Mouse (Mus musculus) CH12.LX (cell line): ENCODE results near the gene Adora1. TPM values are rescaled to one million over a fixed set of nuclear protein-coding genes. Genes with fewer than 3 reads are reported as not detected.

ENCODE experiments used
- DNase-seq: peaks from one replicate; pipeline ENCODE4 v3.0.0-alpha.2; 2013; ENCODE audit errors: extremely low read depth
- H3K27ac ChIP-seq: 2 replicates; pipeline ENCODE4 v1.5.1; 2012; ENCODE audit warnings: low read depth, mild to moderate bottlenecking, control low read depth, moderate library complexity; ENCODE audit not compliant: insufficient read depth
- H3K27me3 ChIP-seq: replicated peaks from 2 replicates; pipeline ENCODE3; 2012; ENCODE audit warnings: inconsistent platforms
- H3K36me3 ChIP-seq, 2 experiments: replicated peaks in 1 of 2; 2 replicates each; pipeline versions ENCODE3 to v1.6.1; 2012; ENCODE audit warnings: inconsistent platforms in 1 of 2, low read length in 1 of 2, mild to moderate bottlenecking in 1 of 2, mixed read lengths in 1 of 2, moderate library complexity in 1 of 2; ENCODE audit not compliant: control insufficient read depth in 1 of 2, insufficient read depth in 1 of 2
- H3K4me1 ChIP-seq, 2 experiments: 2 replicates each; pipeline ENCODE4 v1.6.1; 2012; ENCODE audit warnings: inconsistent platforms in 1 of 2, moderate library complexity in 1 of 2; ENCODE audit not compliant: insufficient read depth in 2 of 2, control insufficient read depth in 1 of 2
- H3K4me2 ChIP-seq: 2 replicates; pipeline ENCODE4 v1.6.1; 2012; ENCODE audit warnings: low read depth, mild to moderate bottlenecking, control low read depth; ENCODE audit not compliant: poor library complexity, insufficient read depth, severe bottlenecking
- H3K4me3 ChIP-seq, 3 experiments: fragments of 150-350 bp in 1 of 3; sonication (generic) in 1 of 3; replicated peaks in 1 of 3; 2 replicates each; pipeline versions ENCODE3 to v1.5.1; 2011 to 2012; ENCODE audit warnings: low read depth in 2 of 3, low read length in 2 of 3, mild to moderate bottlenecking in 2 of 3, moderate library complexity in 2 of 3, control low read depth in 1 of 3, improper control_type of control experiment in 1 of 3, inconsistent platforms in 1 of 3, mixed read lengths in 1 of 3; ENCODE audit not compliant: poor library complexity in 1 of 3
- H3K79me2 ChIP-seq: replicated peaks from 2 replicates; pipeline ENCODE4 v1.6.1; 2012; ENCODE audit warnings: mild to moderate bottlenecking, moderate library complexity; ENCODE audit not compliant: control insufficient read depth, poor library complexity, insufficient read depth, severe bottlenecking; ENCODE audit errors: extremely low read depth
- H3K9ac ChIP-seq: 2 replicates; pipeline ENCODE4 v1.6.1; 2012; ENCODE audit warnings: low read depth, mild to moderate bottlenecking, control low read depth, moderate library complexity; ENCODE audit not compliant: insufficient read depth
- H3K9me3 ChIP-seq: replicated peaks from 2 replicates; pipeline ENCODE3; 2012; ENCODE audit warnings: low read length, inconsistent platforms, mixed read lengths
- BHLHE40 ChIP-seq: IDR thresholded peaks from 2 replicates; pipeline ENCODE4 v1.6.1; 2011; ENCODE audit warnings: mild to moderate bottlenecking, low read depth, low read length, improper control_type of control experiment
- CHD2 ChIP-seq: IDR thresholded peaks from 2 replicates; pipeline ENCODE4 v1.6.1; 2011; ENCODE audit warnings: low read length, improper control_type of control experiment
- EP300 ChIP-seq: IDR thresholded peaks from 2 replicates; pipeline ENCODE4 v1.6.1; 2011; ENCODE audit warnings: low read length, improper control_type of control experiment
- ETS1 ChIP-seq: conservative IDR thresholded peaks from 2 replicates; pipeline ENCODE4 v1.6.1; 2012; ENCODE audit warnings: low read depth, mild to moderate bottlenecking, inconsistent platforms, low read length, improper control_type of control experiment, moderate library complexity
- GABPA ChIP-seq: IDR thresholded peaks from 2 replicates; pipeline ENCODE4 v1.6.1; 2012; ENCODE audit warnings: low read depth, low read length, improper control_type of control experiment, inconsistent platforms; ENCODE audit not compliant: insufficient replicate concordance
- JUN ChIP-seq: IDR thresholded peaks from 2 replicates; pipeline ENCODE4 v1.6.1; 2011; ENCODE audit warnings: low read depth, mild to moderate bottlenecking, low read length, improper control_type of control experiment, moderate library complexity; ENCODE audit not compliant: insufficient read depth
- JUND ChIP-seq: conservative IDR thresholded peaks from 2 replicates; pipeline ENCODE4 v1.6.1; 2011; ENCODE audit warnings: low read depth, low read length, improper control_type of control experiment
- KAT2A ChIP-seq: IDR thresholded peaks from 2 replicates; pipeline ENCODE4 v1.6.1; 2012; ENCODE audit warnings: low read length, improper control_type of control experiment, inconsistent platforms; ENCODE audit not compliant: insufficient replicate concordance
- MAFK ChIP-seq: IDR thresholded peaks from 2 replicates; pipeline ENCODE4 v1.6.1; 2011; ENCODE audit warnings: low read length, improper control_type of control experiment; ENCODE audit not compliant: insufficient replicate concordance
- MEF2A ChIP-seq: IDR thresholded peaks from 2 replicates; pipeline ENCODE4 v1.6.1; 2014; ENCODE audit warnings: low read depth, mild to moderate bottlenecking, inconsistent platforms, low read length, improper control_type of control experiment, borderline replicate concordance
- MYC ChIP-seq: IDR thresholded peaks from 2 replicates; pipeline ENCODE4 v1.6.1; 2011; ENCODE audit warnings: low read depth, mild to moderate bottlenecking, improper control_type of control experiment, low read length
- NELFE ChIP-seq: IDR thresholded peaks from 2 replicates; pipeline ENCODE4 v1.6.1; 2011; ENCODE audit warnings: low read depth, low read length, improper control_type of control experiment
- PAX5 ChIP-seq: IDR thresholded peaks from 2 replicates; pipeline ENCODE4 v1.6.1; 2012; ENCODE audit warnings: low read length, inconsistent platforms, mixed read lengths
- POLR2A ChIP-seq: IDR thresholded peaks from 2 replicates; pipeline ENCODE4 v1.6.1; 2011; ENCODE audit warnings: low read depth, mild to moderate bottlenecking, improper control_type of control experiment, low read length
- POLR2AphosphoS2 ChIP-seq: IDR thresholded peaks from 2 replicates; pipeline ENCODE4 v1.6.1; 2011; ENCODE audit warnings: low read depth, low read length, improper control_type of control experiment
- RCOR1 ChIP-seq: conservative IDR thresholded peaks from 2 replicates; pipeline ENCODE4 v1.6.1; 2012; ENCODE audit warnings: low read depth, mild to moderate bottlenecking, inconsistent platforms, low read length, improper control_type of control experiment
- SIN3A ChIP-seq: IDR thresholded peaks from 2 replicates; pipeline ENCODE4 v1.6.1; 2012; ENCODE audit warnings: low read length, improper control_type of control experiment, inconsistent platforms
- SMC3 ChIP-seq: IDR thresholded peaks from 2 replicates; pipeline ENCODE4 v1.6.1; 2011; ENCODE audit warnings: low read depth, low read length, improper control_type of control experiment
- TCF12 ChIP-seq: IDR thresholded peaks from 2 replicates; pipeline ENCODE4 v1.6.1; 2014; ENCODE audit warnings: low read depth, mild to moderate bottlenecking, inconsistent platforms, low read length, improper control_type of control experiment
- UBTF ChIP-seq: IDR thresholded peaks from 2 replicates; pipeline ENCODE4 v1.6.1; 2012; ENCODE audit warnings: low read depth, mild to moderate bottlenecking, inconsistent platforms, low read length, improper control_type of control experiment, moderate library complexity
- USF2 ChIP-seq: conservative IDR thresholded peaks from 2 replicates; pipeline ENCODE4 v1.6.1; 2011; ENCODE audit warnings: low read depth, low read length, improper control_type of control experiment
- ZC3H11A ChIP-seq: IDR thresholded peaks from 2 replicates; pipeline ENCODE4 v1.6.1; 2012; ENCODE audit warnings: low read depth, mild to moderate bottlenecking, inconsistent platforms, low read length, improper control_type of control experiment
- ZKSCAN1 ChIP-seq: IDR thresholded peaks from 2 replicates; pipeline ENCODE4 v1.6.1; 2012; ENCODE audit warnings: low read depth, inconsistent platforms, low read length, improper control_type of control experiment, borderline replicate concordance
- ZMIZ1 ChIP-seq: IDR thresholded peaks from 2 replicates; pipeline ENCODE4 v1.6.1; 2012; ENCODE audit warnings: low read depth, mild to moderate bottlenecking, inconsistent platforms, low read length, improper control_type of control experiment
- dilution Hi-C: fragments of 300-500 bp; cut with MboI; formaldehyde crosslinking; loops from 2 replicates; pipeline ENCODE4 v1.14.3; 2020; ENCODE audit warnings: low sequenced_read_pairs; ENCODE audit not compliant: extremely low pct_unique_long_range_greater_than_20kb, extremely low pct_ligation_motif_present
- in situ Hi-C: fragments of 300-500 bp; cut with MboI; formaldehyde crosslinking; loops from 3 replicates; pipeline ENCODE4 v1.14.3; 2019; ENCODE audit warnings: low sequenced_read_pairs, low pct_ligation_motif_present, low pct_unique_long_range_greater_than_20kb, mixed read lengths
- polyA plus RNA-seq: library from polyadenylated mRNA; unstranded; fragments of >175 nt; gene quantifications from 2 replicates; pipeline ENCODE4 v1.2.1, GENCODE M21; 2012; ENCODE audit warnings: low read depth; ENCODE audit not compliant: insufficient read length
- total RNA-seq, 2 experiments: library from RNA; depleted of rRNA; stranded (reverse); fragments of 300-350 nt in 1 of 2; fragments of >200 nt in 1 of 2; gene quantifications; 2 replicates each; pipeline ENCODE4 v1.2.3; 2012 to 2014

Adora1 gene
- total and polyA plus RNA-seq, 3 experiments: 0.20 TPM; not detected in 2

- Histone ChIP-seq H3K4me1 (peaks cover 23 to 44% of the 10 kb centered on the region in 2 experiments), H3K4me2 (no peak overlapping the region), H3K27ac (no peak overlapping the region), H3K27me3 (no peaks in the 10 kb centered on the region), H3K79me2 (no peaks in the 10 kb centered on the region), H3K4me3 (no peak overlapping the region), H3K36me3 (no peaks in the 10 kb centered on the region), H3K9ac (no peak overlapping the region), H3K9me3 (no peaks in the 10 kb centered on the region)
- no peak for TF ChIP-seq NELFE
- no peak for TF ChIP-seq SIN3A
- TF ChIP-seq CHD2: no peak
- TF ChIP-seq RCOR1: no peak
- no peak for TF ChIP-seq JUN
- TF ChIP-seq ZKSCAN1: no peak
- TF ChIP-seq USF2: no peak
- TF ChIP-seq POLR2A: no peak
- no peak for DNase-seq
- dilution Hi-C loops: no loop called here
- in situ Hi-C loops: no loop called here
Observed at GRCm38 (mm10) chr1:134215751-134216628, 19.2 kb downstream of the Adora1 start.

DNA sequence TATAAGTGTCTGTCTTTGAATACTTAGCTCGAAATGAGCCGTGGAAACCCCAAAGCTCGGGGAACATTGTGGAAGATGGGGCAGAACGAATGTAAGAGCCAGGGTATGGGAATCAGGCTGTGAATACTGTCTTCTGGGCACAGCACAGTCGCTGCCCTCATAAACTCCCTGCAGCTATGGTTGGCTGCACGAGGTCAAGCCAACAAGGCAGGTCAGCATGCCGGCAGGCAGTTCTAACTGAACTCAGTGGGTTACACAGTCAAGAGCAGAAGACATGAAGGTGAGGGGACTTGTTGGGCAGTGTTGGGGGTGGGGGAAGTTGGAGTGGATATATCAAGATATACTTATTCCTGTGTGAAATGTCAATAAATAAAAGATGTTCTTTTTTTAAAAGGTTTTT, 20.2 kb downstream of the Adora1 start:
- Histone ChIP-seq H3K27me3 (no peaks in the 10 kb centered on the region), H3K4me2 (no peak overlapping the region), H3K9ac (no peak overlapping the region), H3K9me3 (no peaks in the 10 kb centered on the region), H3K79me2 (no peaks in the 10 kb centered on the region), H3K4me1 (peaks cover 20 to 42% of the 10 kb centered on the region in 2 experiments)
- in situ Hi-C loops: no loop called here
- TF ChIP-seq TCF12 (no peak), PAX5 (no peak), KAT2A (no peak), ZC3H11A (no peak)
- TF ChIP-seq, all 38 proteins: peak for 0
- Histone ChIP-seq H3K4me3 (no peak overlapping the region), H3K36me3 (no peaks in the 10 kb centered on the region), H3K27ac (no peak overlapping the region)
- DNase-seq: no peak
- dilution Hi-C loops: no loop called here

GRCm38 (mm10) chr1:134213405-134213804, 21.8 kb downstream of the Adora1 start:
- no peak for DNase-seq
- dilution Hi-C loops: no loop called here
- H3K79me2 ChIP-seq: no peaks in the 10 kb centered on the region
- in situ Hi-C loops: no loop called here
- H3K4me2 ChIP-seq: no peak overlapping the region
- peaks cover 11 to 34% of the 10 kb centered on the region in 2 experiments for H3K4me1 ChIP-seq
- no peaks in the 10 kb centered on the region for H3K36me3 ChIP-seq
- H3K4me3 ChIP-seq: no peak overlapping the region
- no peaks in the 10 kb centered on the region for H3K27me3 ChIP-seq
- TF ChIP-seq ZMIZ1 (no peak), PAX5 (no peak), SIN3A (no peak), ETS1 (no peak), MAFK (no peak), MYC (no peak), SMC3 (no peak), JUND (no peak), TCF12 (no peak), GABPA (no peak), BHLHE40 (no peak), ZKSCAN1 (no peak), MEF2A (no peak), EP300 (no peak), POLR2AphosphoS2 (no peak), ZC3H11A (no peak), UBTF (no peak)
- H3K9ac ChIP-seq: no peak overlapping the region
- no peaks in the 10 kb centered on the region for H3K9me3 ChIP-seq
- no peak overlapping the region for H3K27ac ChIP-seq
